Mouse (Mus musculus) stomach, postnatal 0 days (tissue): ENCODE measurements around the gene Tada3. TPM values are rescaled to one million over a fixed set of nuclear protein-coding genes. Genes with fewer than 3 reads are reported as not detected.

Experiments
- ATAC-seq: fragments of 200-750 bp; cut with Nextera tagmentation; 2 replicates; pipeline ENCODE4 v1.8.0; 2017; ENCODE audit not compliant: low FRiP score, low TSS enrichment
- DNase-seq: peaks from one replicate; pipeline ENCODE4 v3.0.0-alpha.2; 2016; ENCODE audit warnings: low spot score
- H3K27ac ChIP-seq: fragments of 300-500 bp; sonication (generic); replicated peaks from 2 replicates; pipeline ENCODE4 v1.5.1; 2014; ENCODE audit warnings: mild to moderate bottlenecking, control low read depth
- H3K27me3 ChIP-seq: fragments of 300-500 bp; sonication (generic); 2 replicates; pipeline ENCODE4 v1.6.1; 2014; ENCODE audit warnings: low read length; ENCODE audit not compliant: control insufficient read depth, insufficient read depth
- H3K36me3 ChIP-seq: fragments of 300-500 bp; sonication (generic); 2 replicates; pipeline ENCODE4 v1.6.1; 2014; ENCODE audit warnings: low read length, mixed read lengths; ENCODE audit not compliant: control insufficient read depth, insufficient read depth
- H3K4me1 ChIP-seq: fragments of 300-500 bp; sonication (generic); replicated peaks from 2 replicates; pipeline ENCODE4 v1.6.1; 2014; ENCODE audit warnings: antibody characterized with exemption; ENCODE audit not compliant: control insufficient read depth, insufficient read depth
- H3K4me2 ChIP-seq: fragments of 300-500 bp; sonication (generic); replicated peaks from 2 replicates; pipeline ENCODE4 v1.6.1; 2014; ENCODE audit warnings: low read depth, mild to moderate bottlenecking, control low read depth, moderate library complexity
- H3K4me3 ChIP-seq: fragments of 300-500 bp; sonication (generic); 2 replicates; pipeline ENCODE4 v1.5.1; 2014; ENCODE audit warnings: low read depth, low read length, control low read depth
- H3K9ac ChIP-seq: fragments of 300-500 bp; sonication (generic); 2 replicates; pipeline ENCODE4 v1.6.1; 2014; ENCODE audit warnings: mild to moderate bottlenecking, low read length, control low read depth, mixed read lengths
- H3K9me3 ChIP-seq: fragments of 300-500 bp; sonication (generic); 2 replicates; pipeline ENCODE4 v1.6.1; 2016; ENCODE audit warnings: low read length; ENCODE audit not compliant: control insufficient read depth
- CTCF ChIP-seq: IDR thresholded peaks from 2 replicates; pipeline ENCODE4 v1.5.1; 2016; ENCODE audit warnings: antibody characterized with exemption, low read depth, mild to moderate bottlenecking, moderate library complexity
- EP300 ChIP-seq: optimal IDR thresholded peaks from 2 replicates; pipeline ENCODE3; 2016; ENCODE audit warnings: antibody characterized with exemption
- WGBS: fragments of 180-500 bp; shearing (Covaris S2); extraction: QIAGEN DNeasy Blood & Tissue Kit; methylation state at CpG from one replicate; pipeline ENCODE4 v1.1.7; 2014; 5-methylcytosine and 5-hydroxymethylcytosine counted together
- polyA plus RNA-seq: library from polyadenylated mRNA; unstranded; fragments of >200 nt; fragmentation: Nextera tagmentation; extraction: Ambion mirVana; gene quantifications from 2 replicates; pipeline ENCODE4 v1.2.1, GENCODE M21; 2015

Gene Tada3
- polyA plus RNA-seq, 1 experiment from 2014 or later: 21.3 TPM

GRCm38 (mm10) chr6:113384351-113384927 lies 6.8 kb upstream of the Tada3 start:
- no peaks in the 10 kb centered on the region for H3K4me1 ChIP-seq
- TF ChIP-seq CTCF (no peak), EP300 (no peak)
- no peak overlapping the region for H3K27ac ChIP-seq
- no peak for DNase-seq
- H3K4me3 ChIP-seq: no peak overlapping the region
- no peak overlapping the region for H3K4me2 ChIP-seq
- ATAC-seq: no peak
- peaks cover 45% of the 10 kb centered on the region for H3K36me3 ChIP-seq
- no peak overlapping the region for H3K9ac ChIP-seq
- 95% methylated on average over 8 of the region's 8 CpGs for WGBS
- H3K9me3 ChIP-seq: no peaks in the 10 kb centered on the region
- H3K27me3 ChIP-seq: no peaks in the 10 kb centered on the region

GRCm38 (mm10) chr6:113380480-113380879 lies 2.8 kb upstream of the Tada3 start:
- no peak for ATAC-seq

GRCm38 (mm10) chr6:113379246-113379645 lies 1.6 kb upstream of the Tada3 start:
- 0 out of 2 replicates have a peak overlapping the region, but pooled peaks have one; percentile 98 for H3K9ac ChIP-seq
- H3K27ac ChIP-seq: no peak overlapping the region
- H3K4me1 ChIP-seq: peaks cover 2% of the 10 kb centered on the region; the same call in 1 of the 2 replicates
- TF ChIP-seq EP300 (no peak), CTCF (no peak)
- no peaks in the 10 kb centered on the region for H3K9me3 ChIP-seq
- no peak for ATAC-seq
- no peak for DNase-seq
- H3K36me3 ChIP-seq: peaks cover 22% of the 10 kb centered on the region
- H3K4me2 ChIP-seq: peak overlapping the region; percentile 82
- peak overlapping the region; percentile 98 for H3K4me3 ChIP-seq
- WGBS: 63% methylated on average over 6 of the region's 6 CpGs
- H3K27me3 ChIP-seq: no peaks in the 10 kb centered on the region

More at GRCm38 (mm10) chr6:113380480-113380879, 2.8 kb upstream of the Tada3 start:
- Histone ChIP-seq H3K9ac (no peak overlapping the region), H3K4me3 (no peak overlapping the region), H3K4me1 (peaks cover 2% of the 10 kb centered on the region; the same call in 1 of the 2 replicates), H3K36me3 (peaks cover 23% of the 10 kb centered on the region), H3K27me3 (no peaks in the 10 kb centered on the region), H3K9me3 (no peaks in the 10 kb centered on the region), H3K4me2 (no peak overlapping the region), H3K27ac (no peak overlapping the region)
- no peak for DNase-seq
- TF ChIP-seq EP300 (no peak), CTCF (peak; percentile 31; the same call in 1 of the 2 replicates)
- WGBS: 93% methylated on average over 11 of the region's 11 CpGs

GRCm38 (mm10) chr6:113377172-113377495 lies 549 bp downstream of the Tada3 start:
- WGBS: 3% methylated on average over 7 of the region's 7 CpGs

GRCm38 (mm10) chr6:113373491-113373890 lies 4.2 kb downstream of the Tada3 start:
- H3K4me2 ChIP-seq: no peak overlapping the region
- peaks cover 34% of the 10 kb centered on the region for H3K36me3 ChIP-seq
- no peak for DNase-seq
- no peak overlapping the region for H3K27ac ChIP-seq
- H3K27me3 ChIP-seq: no peaks in the 10 kb centered on the region
- no peaks in the 10 kb centered on the region for H3K4me1 ChIP-seq
- WGBS: 86% methylated on average over 4 of the region's 4 CpGs
- no peak overlapping the region for H3K9ac ChIP-seq
- ATAC-seq: no peak
- H3K9me3 ChIP-seq: no peaks in the 10 kb centered on the region
- no peak overlapping the region for H3K4me3 ChIP-seq
- TF ChIP-seq CTCF: no peak
- TF ChIP-seq EP300: no peak

More at GRCm38 (mm10) chr6:113377172-113377495, 549 bp downstream of the Tada3 start:
- Histone ChIP-seq H3K36me3 (peaks cover 25% of the 10 kb centered on the region), H3K27me3 (no peaks in the 10 kb centered on the region), H3K4me3 (peak overlapping the region; percentile 98), H3K4me2 (peak overlapping the region; percentile 82), H3K27ac (peak overlapping the region; percentile 96), H3K9ac (peak overlapping the region; percentile 98), H3K4me1 (peaks cover 2% of the 10 kb centered on the region; the same call in 1 of the 2 replicates), H3K9me3 (no peaks in the 10 kb centered on the region)
- ATAC-seq (no peak), DNase-seq (no peak)
- TF ChIP-seq CTCF (no peak; the same call in 1 of the 2 replicates), EP300 (no peak)

GRCm38 (mm10) chr6:113370194-113370929 lies 7.3 kb downstream of the Tada3 start:
- H3K27me3 ChIP-seq: no peaks in the 10 kb centered on the region
- TF ChIP-seq EP300: no peak
- no peak for TF ChIP-seq CTCF
- H3K4me2 ChIP-seq: no peak overlapping the region
- WGBS: 93% methylated on average over 20 of the region's 20 CpGs
- H3K36me3 ChIP-seq: peaks cover 36% of the 10 kb centered on the region
- no peak overlapping the region for H3K27ac ChIP-seq
- H3K9ac ChIP-seq: no peak overlapping the region
- no peak for DNase-seq
- no peak overlapping the region for H3K4me3 ChIP-seq
- H3K4me1 ChIP-seq: no peaks in the 10 kb centered on the region
- H3K9me3 ChIP-seq: no peaks in the 10 kb centered on the region
- ATAC-seq: no peak
